Mouse (Mus musculus): Measurements from ENCODE around the gene Tbx6. TPM values are rescaled to one million over a fixed set of nuclear protein-coding genes. Genes with fewer than 3 reads are reported as not detected.

Gene Tbx6
- polyA plus RNA-seq (2017; shearing (Covaris generic)) = 2.2 TPM

DNA sequence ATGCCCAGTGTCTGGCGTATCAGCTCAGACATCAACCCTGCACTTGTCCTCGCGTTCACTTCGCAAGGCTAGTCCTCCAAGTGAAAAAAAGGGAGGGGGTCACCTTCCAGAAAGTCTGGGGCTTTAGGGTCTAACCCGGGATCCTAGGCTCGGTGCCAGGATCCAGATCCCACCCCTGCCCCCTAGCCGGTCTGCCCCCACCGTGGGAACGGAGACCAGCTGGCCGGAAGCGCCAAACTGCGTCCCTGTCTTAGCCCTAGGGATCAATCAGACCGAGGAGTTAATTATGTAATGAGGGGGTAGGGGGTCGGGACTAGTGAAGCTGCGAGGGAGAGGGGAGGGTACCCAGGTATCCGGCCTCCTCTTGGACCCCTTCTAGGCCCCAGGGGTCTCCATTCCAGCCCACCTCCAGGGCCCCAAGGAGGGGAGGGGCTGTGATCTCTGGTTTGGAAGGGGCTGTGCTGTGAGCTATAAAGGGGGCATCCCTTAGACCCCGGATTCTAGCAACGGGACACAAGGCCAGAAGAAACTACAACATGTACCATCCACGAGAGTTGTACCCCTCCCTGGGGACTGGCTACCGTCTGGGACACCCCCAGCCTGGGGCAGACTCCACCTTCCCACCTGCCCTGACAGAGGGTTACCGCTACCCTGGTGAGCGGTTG lies at the start of gene Tbx6:
Gene Tbx6 (plus strand): TSS at position 513 of the 665 bp plus-strand sequence.

DNA sequence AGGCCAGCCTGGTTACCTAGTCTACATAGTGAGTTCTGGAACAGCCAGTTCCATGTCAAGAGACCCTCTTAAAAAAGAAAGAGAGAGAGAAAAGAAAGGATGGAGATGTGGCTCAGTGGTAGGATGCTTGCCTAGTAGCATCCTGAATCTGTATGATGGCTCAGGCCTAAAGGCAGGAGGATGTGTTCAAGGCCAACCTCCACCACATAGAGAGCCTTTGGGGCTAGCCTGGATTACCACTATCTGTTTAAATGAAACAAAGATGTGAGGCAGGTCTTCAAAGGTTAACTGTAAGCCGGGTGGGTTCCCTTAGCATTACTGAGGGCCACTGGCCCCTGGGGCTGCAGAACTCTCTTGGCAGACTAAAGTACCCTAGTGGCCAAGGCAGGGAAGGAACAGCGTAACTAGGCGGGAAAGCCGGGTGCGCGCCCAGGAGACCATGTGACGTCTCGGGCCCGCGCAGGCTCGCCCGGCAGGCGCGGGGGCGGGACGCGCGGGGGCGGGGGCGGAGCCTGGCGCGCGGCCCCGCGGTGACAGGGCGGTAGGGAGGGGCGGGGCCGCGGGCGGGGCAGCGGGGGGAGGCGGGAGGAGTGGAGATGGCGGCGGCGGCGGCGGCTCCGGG lies 22.1 kb upstream of the Tbx6 start, which contains the start of gene Mapk3:
Gene Mapk3 (plus strand): TSS at position 552 of the 622 bp plus-strand sequence.

DNA sequence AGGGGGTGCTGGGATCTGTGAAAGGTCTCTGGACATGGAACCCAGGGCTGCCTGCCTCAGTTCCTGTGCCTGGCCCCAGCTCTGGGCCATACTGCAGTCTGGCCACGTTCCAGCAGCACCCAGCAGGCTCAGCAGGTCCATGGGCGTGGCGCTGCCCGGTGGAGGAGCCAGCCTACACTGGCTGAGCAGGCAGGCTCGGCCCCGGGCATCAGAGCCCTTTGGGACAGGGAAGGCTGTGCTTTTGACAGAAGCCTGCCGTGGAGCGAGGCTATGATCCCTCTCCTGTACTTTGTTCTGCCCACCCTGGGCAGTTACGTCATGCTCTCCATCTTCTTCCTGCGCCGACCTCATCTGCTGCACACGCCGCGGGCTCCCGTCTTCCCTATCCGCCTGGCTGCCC lies 15.1 kb upstream of the Tbx6 start, which contains the start of gene Gdpd3:
Gene Gdpd3 (plus strand): TSS at position 134 of the 400 bp plus-strand sequence.

DNA sequence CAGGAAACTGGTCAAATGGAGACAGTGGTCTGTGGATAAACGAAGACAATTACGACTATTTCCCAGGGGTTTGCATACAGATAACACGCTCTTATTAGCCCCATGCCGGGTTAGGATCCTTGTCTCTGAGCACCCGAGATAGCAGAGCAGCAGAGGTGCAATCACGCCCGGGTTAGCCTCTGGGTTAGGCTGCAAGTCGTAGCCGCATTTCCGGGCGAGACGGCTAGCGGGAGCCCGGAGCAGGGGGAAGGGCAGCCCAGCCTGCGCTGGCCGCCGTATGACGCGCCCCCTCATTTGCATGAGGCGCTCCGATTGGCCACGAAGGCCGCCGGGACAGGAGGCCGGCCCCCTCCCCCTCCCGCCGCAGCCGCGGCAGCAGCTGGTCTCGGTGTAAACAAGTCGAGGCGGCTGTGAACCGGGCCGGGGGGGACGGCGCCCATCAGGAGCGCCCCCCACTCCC lies 4.7 kb upstream of the Tbx6 start, which contains the start of gene Ypel3:
Gene Ypel3 (plus strand): TSS at position 358 of the 460 bp plus-strand sequence.

DNA sequence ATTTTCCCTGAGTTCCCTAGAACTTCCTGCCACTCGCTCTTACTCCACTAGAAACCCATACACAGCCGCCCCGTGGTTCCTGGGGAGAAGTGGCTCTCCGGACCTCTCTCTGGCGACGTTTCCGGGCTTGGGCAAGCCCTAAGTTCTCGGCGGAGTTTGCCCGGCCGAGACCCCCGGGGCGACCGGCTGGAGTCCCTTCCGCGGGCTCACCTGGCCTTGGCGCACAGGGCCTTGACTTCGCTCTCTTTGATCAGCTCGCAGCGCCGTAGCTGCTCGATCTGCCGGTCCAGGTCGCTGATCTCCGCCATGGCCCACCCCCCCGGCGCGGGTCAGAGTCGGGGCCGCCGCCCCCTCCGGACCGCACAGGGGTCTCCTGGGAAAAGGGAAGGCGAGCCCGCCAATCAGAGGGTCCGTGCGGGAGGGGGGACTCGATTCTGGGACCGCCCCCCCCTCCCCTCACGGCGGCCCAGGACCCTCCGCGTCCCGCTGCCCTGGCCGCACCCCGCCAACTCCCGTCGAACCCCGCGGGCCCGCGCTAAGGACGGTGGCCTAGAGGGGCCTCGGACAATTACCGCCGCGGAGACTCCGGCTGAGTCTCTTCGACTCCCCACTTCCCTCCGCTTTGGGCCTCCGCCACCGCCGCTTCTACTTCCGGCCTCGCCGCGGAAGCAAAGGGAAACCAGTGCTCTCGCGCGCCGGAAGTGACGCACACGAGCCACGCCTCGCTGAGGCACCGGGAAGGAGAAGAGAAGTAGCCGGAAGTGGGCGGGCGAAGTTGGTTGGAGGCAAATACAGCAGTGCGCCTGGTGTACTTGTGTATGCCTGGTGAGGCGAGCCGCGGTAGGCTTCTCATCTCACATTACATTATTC lies 10.8 kb downstream of the Tbx6 start, which contains the start of gene Ppp4c:
Gene Ppp4c (minus strand): TSS at position 646 of the 870 bp plus-strand sequence.

DNA sequence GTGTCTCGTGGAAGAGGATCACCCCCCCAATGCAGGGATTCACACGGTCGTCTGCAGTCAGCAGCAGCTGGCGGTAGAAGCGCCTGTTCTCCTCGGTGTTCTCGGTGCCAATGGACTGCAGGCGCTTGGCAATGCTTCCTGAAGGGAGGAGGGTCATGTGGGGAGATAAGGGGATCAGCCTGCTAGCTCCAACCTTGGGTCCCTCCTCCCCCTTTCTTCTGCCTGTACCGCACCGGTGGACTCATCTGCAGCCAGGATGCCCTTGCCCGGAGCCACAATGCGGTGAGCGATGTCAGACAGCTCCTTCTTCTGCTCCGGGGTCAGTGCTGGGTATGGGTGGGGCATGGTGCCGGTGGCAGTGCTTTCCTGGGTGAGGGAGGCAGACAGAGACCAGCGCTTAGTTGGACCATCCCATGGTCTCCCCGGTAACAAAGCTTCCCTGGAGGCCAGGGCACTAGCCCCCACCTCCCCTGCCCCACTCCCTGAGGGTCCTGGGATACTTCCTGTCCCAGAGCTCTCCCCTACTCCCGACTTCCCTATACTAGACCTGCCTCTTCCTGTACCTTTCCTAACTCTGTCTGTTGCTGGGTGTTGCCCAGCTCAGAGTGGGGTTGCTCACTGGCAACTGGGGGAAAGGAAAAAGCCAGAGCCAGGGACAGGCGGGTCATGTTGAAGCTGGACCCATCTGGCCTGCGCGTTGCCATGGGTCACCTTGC lies 16.3 kb downstream of the Tbx6 start, which contains the start of gene Fam57b:
Gene Fam57b (plus strand): TSS at position 258 of the 716 bp plus-strand sequence.

DNA sequence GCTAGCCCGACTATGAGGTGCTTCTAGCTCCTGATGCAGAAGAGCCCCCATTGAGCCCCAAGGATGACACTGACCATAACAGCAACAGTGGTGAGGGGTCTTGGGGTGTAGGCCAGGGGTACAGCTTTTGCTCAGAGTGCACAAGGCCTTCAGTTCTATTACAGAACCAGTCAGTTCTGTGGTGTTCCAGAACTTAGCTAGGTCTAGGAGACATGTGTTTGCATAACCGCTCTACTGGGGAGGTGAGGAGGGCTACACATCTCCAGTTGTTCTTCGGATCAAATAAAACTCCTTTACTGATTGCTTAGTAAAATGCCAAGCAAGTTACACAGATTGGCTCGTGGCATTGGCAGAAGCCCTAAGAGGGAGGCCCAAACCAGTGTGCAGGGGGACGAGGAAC lies 50.3 kb downstream of the Tbx6 start, which contains the start of gene 4930451I11Rik:
Gene 4930451I11Rik (minus strand): TSS at position 101 of the 400 bp plus-strand sequence.

Other genes starting within 250 kb of the Tbx6 start
- 142 TPM for gene Eif3c, start 215.1 kb upstream of the Tbx6 start, polyA plus RNA-seq (2017; shearing (Covaris generic))
- 3.4 TPM for gene Apobr, start 196.5 kb upstream of the Tbx6 start, polyA plus RNA-seq (2017; shearing (Covaris generic))
- 83.6 TPM for gene Cln3, start 195.7 kb upstream of the Tbx6 start, polyA plus RNA-seq (2017; shearing (Covaris generic))
- not detected for gene Il27, start 186.5 kb upstream of the Tbx6 start, polyA plus RNA-seq (2017; shearing (Covaris generic))
- not detected for gene Nupr1, start 150.6 kb upstream of the Tbx6 start, polyA plus RNA-seq (2017; shearing (Covaris generic))
- gene Sgf29, start 132.2 kb upstream of the Tbx6 start, polyA plus RNA-seq (2017; shearing (Covaris generic)) = 62.4 TPM
- gene Sult1a1, start 105.1 kb upstream of the Tbx6 start, polyA plus RNA-seq (2017; shearing (Covaris generic)) = not detected
- 70.2 TPM for gene Bola2, start 86.1 kb upstream of the Tbx6 start, polyA plus RNA-seq (2017; shearing (Covaris generic))
- gene Slx1b, start 85.7 kb upstream of the Tbx6 start, polyA plus RNA-seq (2017; shearing (Covaris generic)) = 2.2 TPM
- 1,641 TPM for gene Coro1a, start 73.7 kb upstream of the Tbx6 start, polyA plus RNA-seq (2017; shearing (Covaris generic))
- gene Mapk3, start 21.9 kb upstream of the Tbx6 start, polyA plus RNA-seq (2017; shearing (Covaris generic)) = 20.2 TPM
- gene Gdpd3, start 15.1 kb upstream of the Tbx6 start, polyA plus RNA-seq (2017; shearing (Covaris generic)) = not detected
- gene Ypel3, start 4.5 kb upstream of the Tbx6 start, polyA plus RNA-seq (2017; shearing (Covaris generic)) = 370 TPM
- 384 TPM for gene Ppp4c, start 11.0 kb downstream of the Tbx6 start, polyA plus RNA-seq (2017; shearing (Covaris generic))
- not detected for gene Fam57b, start 16.2 kb downstream of the Tbx6 start, polyA plus RNA-seq (2017; shearing (Covaris generic))
- gene 4930451I11Rik, start 50.2 kb downstream of the Tbx6 start, polyA plus RNA-seq (2017; shearing (Covaris generic)) = not detected
- gene Doc2a, start 65.9 kb downstream of the Tbx6 start, polyA plus RNA-seq (2017; shearing (Covaris generic)) = not detected
- gene Hirip3, start 80.5 kb downstream of the Tbx6 start, polyA plus RNA-seq (2017; shearing (Covaris generic)) = 8.3 TPM
- 51.8 TPM for gene Ino80e, start 80.9 kb downstream of the Tbx6 start, polyA plus RNA-seq (2017; shearing (Covaris generic))
- 35.6 TPM for gene Taok2, start 103.2 kb downstream of the Tbx6 start, polyA plus RNA-seq (2017; shearing (Covaris generic))
- gene Tmem219, start 141.4 kb downstream of the Tbx6 start, polyA plus RNA-seq (2017; shearing (Covaris generic)) = 28.4 TPM
- gene Kctd13, start 147.4 kb downstream of the Tbx6 start, polyA plus RNA-seq (2017; shearing (Covaris generic)) = 41.2 TPM
- not detected for gene Asphd1, start 168.1 kb downstream of the Tbx6 start, polyA plus RNA-seq (2017; shearing (Covaris generic))
- gene Sez6l2, start 169.1 kb downstream of the Tbx6 start, polyA plus RNA-seq (2017; shearing (Covaris generic)) = 0.82 TPM
- 115 TPM for gene Cdipt, start 194.4 kb downstream of the Tbx6 start, polyA plus RNA-seq (2017; shearing (Covaris generic))
- gene Cdiptos, start 194.6 kb downstream of the Tbx6 start, polyA plus RNA-seq (2017; shearing (Covaris generic)) = 0.45 TPM
- 61.2 TPM for gene Mvp, start 233.1 kb downstream of the Tbx6 start, polyA plus RNA-seq (2017; shearing (Covaris generic))
- gene Pagr1b, start 235.0 kb downstream of the Tbx6 start, polyA plus RNA-seq (2017; shearing (Covaris generic)) = not detected
- gene Pagr1a, start 235.9 kb downstream of the Tbx6 start, polyA plus RNA-seq (2017; shearing (Covaris generic)) = 19.7 TPM
- gene Gm42742, start 239.6 kb downstream of the Tbx6 start, polyA plus RNA-seq (2017; shearing (Covaris generic)) = 57.3 TPM
- 13.1 TPM for gene Prrt2, start 239.7 kb downstream of the Tbx6 start, polyA plus RNA-seq (2017; shearing (Covaris generic))
- gene Maz, start 245.6 kb downstream of the Tbx6 start, polyA plus RNA-seq (2017; shearing (Covaris generic)) = 95.1 TPM